Mouse (Mus musculus): ENCODE data around the gene Fam173b. TPM values are rescaled to one million over a fixed set of nuclear protein-coding genes. Genes with fewer than 3 reads are reported as not detected.

Fam173b gene
- total RNA-seq, 4 experiments from 2014 or later = 10.4 to 11.4 (median 10.8) TPM

DNA sequence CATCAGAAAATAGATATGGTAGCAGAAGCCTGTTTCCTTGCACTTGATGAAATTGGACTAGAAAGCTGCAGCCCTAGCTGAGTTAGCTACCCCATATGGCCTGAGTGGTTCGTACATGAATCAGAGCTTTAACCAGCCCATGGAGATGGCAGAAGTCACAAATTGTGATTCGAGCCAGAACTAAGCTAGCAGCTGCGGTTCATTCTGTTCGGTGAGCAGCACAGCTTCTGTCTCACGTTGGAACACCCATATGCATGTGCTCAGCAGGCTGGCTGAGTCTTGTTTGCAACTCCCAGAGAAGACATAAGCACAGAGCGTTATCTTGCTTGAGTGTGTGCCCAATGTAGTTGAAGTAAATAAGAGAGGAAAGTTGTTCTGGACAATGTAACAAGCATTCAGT is 32.9 kb downstream of the Fam173b start:
- peak in 1 of 2 experiments; percentile 73 for DNase-seq (ENCODE audit: low spot score in 2 of 2)

DNA sequence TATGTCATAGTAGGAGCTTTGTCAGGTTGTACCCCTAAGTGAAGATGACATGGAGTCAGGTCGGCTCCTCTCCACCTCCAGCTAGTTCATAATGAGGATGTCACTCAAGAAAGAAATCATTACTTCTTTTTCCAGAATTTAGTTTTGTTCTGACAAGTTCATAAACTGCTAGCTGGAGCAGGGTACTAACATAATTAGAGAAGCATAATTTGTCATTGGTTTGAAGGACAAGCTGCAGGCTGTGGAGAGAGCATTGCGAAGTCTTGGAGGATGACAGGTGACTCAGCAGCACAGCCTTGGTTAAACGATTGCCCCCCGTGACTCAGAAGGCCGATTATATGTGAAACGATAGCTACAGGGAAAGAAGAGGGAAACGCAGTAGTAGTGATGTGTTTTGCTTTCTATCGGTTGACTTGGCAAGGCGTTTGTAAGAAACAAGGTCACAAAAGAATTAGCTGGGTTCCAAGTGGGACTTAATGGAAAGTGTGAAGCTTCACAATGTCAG is 34.5 kb downstream of the Fam173b start:
- DNase-seq (ENCODE audit: low spot score in 2 of 2) = no peak

DNA sequence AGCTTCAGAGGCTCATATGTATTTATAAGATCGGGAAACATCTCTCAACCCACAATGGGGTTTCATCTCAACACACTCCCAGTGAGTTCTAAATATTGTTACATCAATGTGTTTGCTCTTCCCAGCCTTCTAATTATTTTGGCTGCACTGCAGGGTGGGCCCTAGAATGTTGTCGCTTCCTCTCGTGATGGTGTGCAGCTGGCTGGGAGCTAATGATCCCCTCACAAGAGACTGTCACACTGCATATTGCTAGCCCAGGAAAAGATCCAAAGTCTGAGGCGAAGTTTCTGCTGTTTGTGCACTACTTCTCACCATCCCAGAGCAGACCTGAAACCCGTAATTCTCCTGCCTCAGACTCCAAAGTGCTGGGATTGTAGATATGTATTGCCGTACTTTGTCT is 45.6 kb downstream of the Fam173b start:
- no peak for DNase-seq (ENCODE audit: low spot score in 2 of 2)

DNA sequence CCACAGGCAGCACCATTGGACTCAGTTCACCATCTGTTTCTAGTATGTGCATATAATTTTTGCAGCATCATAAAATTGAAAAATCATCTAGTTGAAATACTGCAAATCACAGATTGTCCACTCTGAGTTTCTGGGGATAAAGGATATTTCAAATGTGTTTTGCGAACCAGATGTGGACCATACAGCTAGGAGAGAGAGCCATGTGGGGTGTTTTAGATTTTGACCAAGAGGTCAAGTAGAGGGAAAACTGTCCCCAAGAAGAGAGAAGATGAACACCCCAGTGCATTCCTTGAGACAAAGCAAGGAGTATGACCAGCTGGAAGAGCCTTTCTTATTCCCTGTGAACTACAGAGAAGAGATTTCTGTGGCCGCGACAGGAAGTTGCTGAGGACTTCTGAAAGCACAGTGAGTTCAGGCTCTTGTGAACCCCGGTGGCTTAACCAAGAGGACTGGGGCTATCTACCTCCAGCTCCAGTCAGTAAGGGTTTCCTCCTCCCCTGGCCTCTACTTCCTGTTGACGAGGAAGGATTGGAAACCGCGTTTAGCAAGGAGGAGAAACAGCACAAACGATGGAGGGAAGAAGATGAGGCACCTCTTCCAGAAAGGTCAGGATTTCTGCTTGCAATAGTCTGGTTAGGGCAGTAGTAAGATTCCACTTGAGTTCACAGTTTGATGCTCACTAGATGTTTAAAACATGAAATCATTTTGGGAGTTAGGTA is 46.4 kb downstream of the Fam173b start:
- no peak for DNase-seq (ENCODE audit: low spot score in 2 of 2)

DNA sequence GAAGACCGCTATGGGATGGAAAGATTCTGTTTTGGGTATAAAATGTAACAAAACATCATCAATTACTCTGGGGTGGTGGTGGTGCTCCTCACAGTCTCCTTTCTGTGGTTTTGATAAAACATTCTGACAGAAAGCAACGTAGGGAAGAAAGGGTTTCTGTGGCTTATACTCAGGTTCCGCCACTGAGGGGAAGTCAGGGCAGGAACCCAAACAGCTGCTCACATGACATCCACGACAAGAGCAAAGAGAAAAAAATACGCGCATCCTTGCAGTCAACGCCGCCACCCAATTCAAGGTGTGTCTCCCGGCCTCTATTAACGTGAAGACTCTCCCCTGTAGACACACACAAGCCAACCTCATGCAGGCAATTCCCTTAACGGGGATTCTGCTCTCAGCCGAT is 48.0 kb downstream of the Fam173b start:
- no peak for DNase-seq (ENCODE audit: low spot score in 2 of 2)

DNA sequence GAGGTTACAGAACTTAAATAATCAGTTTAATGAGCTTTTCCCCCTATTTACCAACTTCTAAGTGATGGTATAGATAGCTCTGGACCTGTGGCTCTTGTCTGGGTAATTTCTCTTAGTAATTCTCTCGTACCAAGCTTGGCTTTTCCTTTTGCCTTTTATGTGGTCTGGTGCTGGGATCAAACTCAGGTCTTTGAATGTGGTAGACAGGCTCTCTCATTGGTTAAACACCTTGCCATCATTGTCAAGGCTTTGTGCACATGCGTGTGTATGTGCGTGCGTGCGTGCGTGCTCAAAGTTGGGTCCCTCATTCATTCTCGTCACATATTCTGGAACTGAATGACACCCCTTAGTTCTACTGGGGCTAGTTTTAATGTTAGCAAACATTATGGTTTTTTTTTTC is 49.2 kb downstream of the Fam173b start:
- DNase-seq (ENCODE audit: low spot score in 2 of 2) = no peak

DNA sequence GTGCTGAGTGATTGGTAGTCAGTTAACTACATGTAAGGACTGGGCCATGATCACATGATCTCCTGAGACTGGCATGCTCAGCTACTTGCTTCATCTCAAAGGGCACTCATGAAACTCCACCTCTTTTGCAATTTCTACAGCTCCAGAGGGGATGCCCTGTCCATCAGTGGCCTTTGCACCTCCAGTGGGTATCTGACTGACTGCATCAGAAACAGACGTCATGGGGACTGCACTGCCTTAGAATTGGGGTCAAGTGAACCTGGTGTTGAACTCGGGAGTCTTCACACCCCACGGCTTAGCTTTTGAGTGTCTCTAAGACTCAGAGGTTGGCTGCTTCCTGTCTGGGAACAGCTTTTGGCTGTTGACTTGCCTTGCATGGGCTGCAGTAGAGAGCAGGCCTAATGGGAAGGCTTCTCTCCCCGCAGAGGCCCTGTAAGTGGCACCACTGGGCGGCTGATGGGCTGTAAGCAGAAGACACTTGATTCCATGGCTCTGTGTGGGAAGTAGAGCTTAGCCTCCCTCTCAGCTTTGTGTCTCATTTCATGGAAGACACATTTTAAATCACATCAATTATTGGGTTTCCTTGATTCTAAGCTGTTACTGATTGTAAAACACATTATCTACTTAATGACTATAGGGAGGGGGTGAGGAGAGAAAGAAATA is 58.6 kb downstream of the Fam173b start:
- no peak for DNase-seq (ENCODE audit: low spot score in 2 of 2)

DNA sequence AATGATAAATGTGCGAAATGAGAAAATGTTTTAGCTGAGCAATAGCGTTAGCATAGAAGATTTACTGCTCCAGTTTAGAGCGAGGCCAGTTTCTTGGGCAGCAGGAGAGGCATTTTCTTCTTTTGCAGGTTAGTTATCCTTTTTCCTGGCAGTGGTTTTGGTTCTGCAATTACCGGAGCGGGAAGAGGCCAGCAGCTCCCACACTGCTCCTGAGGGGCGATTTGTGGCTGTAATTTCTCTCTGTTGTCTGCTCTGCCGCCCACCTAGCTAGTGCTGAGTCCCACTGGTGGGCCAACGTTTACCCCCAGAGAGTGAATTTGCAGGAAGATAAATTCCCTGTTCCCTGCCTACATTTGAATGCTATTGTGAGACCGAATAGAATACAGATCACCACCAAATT is 59.2 kb downstream of the Fam173b start:
- no peak for DNase-seq (ENCODE audit: low spot score in 2 of 2)

DNA sequence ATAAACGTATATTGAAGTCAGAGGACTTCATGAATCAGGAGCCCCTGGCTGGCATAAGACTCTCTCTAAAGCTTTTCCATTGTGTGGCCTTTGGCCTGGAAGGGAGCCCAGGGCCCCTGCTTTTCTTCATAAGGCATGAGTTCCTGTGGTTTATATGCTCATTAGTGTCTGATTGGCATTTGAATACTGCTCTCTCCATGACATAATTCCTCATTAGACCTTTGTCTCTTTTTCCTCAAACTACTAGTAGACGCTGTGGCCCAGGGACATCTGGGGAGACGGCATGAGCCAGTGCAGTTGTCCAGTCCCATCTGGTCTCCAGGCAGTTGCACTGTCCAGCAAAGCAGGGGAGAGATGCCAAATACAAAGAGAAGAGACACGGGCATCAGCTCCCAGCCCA is 60.1 kb downstream of the Fam173b start:
- DNase-seq (ENCODE audit: low spot score in 2 of 2) = no peak

DNA sequence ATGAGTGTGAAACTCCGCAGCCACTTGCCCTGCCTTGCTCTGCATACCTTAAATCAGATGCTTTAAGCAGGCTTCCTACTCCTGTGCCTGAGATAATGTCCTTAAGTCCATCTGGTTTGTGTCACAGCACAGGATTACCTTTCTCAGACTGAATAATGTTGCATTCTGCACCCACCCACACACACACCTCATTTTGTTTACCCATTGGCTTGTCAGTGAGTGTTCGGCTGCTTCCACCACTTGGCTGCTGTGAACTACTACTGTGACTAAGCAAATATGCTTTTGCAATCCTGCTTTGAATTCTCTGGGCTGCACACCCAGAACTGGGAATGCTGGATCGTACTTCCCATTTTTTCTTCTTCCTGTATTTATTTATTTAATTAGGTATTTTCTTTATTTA is 61.4 kb downstream of the Fam173b start:
- DNase-seq (ENCODE audit: low spot score in 2 of 2) = peak in 1 of 2 experiments; percentile 43

Other genes starting within 250 kb of the Fam173b start
- 10 to 100 TPM; 61.4 to 76.2 (median 72.9) TPM for gene Ankrd33b, start 234.1 kb upstream of the Fam173b start, total RNA-seq (2022)
- 1 to 10 TPM in 1 of 4 experiments, under 1 TPM in 2, not detected in 1; 0.53 to 1.3 (median 0.59) TPM for gene Ropn1l, start 148.1 kb upstream of the Fam173b start, total RNA-seq (2022)
- 100 to 1,000 TPM; 181 to 200 (median 192) TPM for gene March6, start 70.8 kb upstream of the Fam173b start, total RNA-seq (2022)
- gene Cmbl, start 36.5 kb upstream of the Fam173b start, total RNA-seq (2022) = 10 to 100 TPM; 17.9 to 22.7 (median 20.8) TPM
- 100 to 1,000 TPM; 154 to 187 (median 183) TPM for gene Cct5, start within 50 bp of the Fam173b start, total RNA-seq (2022)